Mouse (Mus musculus) embryonic facial prominence, embryonic 12.5 days (tissue): ENCODE measurements around the gene Oaz2. TPM values are rescaled to one million over a fixed set of nuclear protein-coding genes. Genes with fewer than 3 reads are reported as not detected.

Experiments
- ATAC-seq: fragments of 200-750 bp; cut with Nextera tagmentation; 2 replicates; pipeline ENCODE4 v1.8.0; 2017; ENCODE audit not compliant: insufficient number of reproducible peaks, insufficient read depth, low FRiP score, low TSS enrichment
- H3K27ac ChIP-seq: fragments of 300-500 bp; sonication (generic); 2 replicates; pipeline ENCODE4 v1.5.1; 2016; ENCODE audit warnings: mild to moderate bottlenecking
- H3K27me3 ChIP-seq: fragments of 300-500 bp; sonication (generic); 2 replicates; pipeline ENCODE4 v1.6.1; 2016; ENCODE audit warnings: mild to moderate bottlenecking, moderate library complexity
- H3K36me3 ChIP-seq: fragments of 300-500 bp; sonication (generic); 2 replicates; pipeline ENCODE4 v1.6.1; 2016; ENCODE audit warnings: mild to moderate bottlenecking
- H3K4me1 ChIP-seq: fragments of 300-500 bp; sonication (generic); 2 replicates; pipeline ENCODE4 v1.6.1; 2016
- H3K4me2 ChIP-seq: fragments of 300-500 bp; sonication (generic); replicated peaks from 2 replicates; pipeline ENCODE4 v1.6.1; 2016; ENCODE audit warnings: mild to moderate bottlenecking, moderate library complexity
- H3K4me3 ChIP-seq: fragments of 300-500 bp; sonication (generic); 2 replicates; pipeline ENCODE4 v1.5.1; 2016; ENCODE audit warnings: mild to moderate bottlenecking
- H3K9ac ChIP-seq: fragments of 300-500 bp; sonication (generic); 2 replicates; pipeline ENCODE4 v1.6.1; 2016; ENCODE audit warnings: mild to moderate bottlenecking, moderate library complexity
- H3K9me3 ChIP-seq: fragments of 300-500 bp; sonication (generic); 2 replicates; pipeline ENCODE4 v1.6.1; 2016; ENCODE audit warnings: mild to moderate bottlenecking, moderate library complexity
- WGBS: fragments of 180-500 bp; shearing (Covaris S2); methylation state at CpG from one replicate; pipeline ENCODE4 v1.1.7; 2016; 5-methylcytosine and 5-hydroxymethylcytosine counted together
- polyA plus RNA-seq: library from polyadenylated mRNA; unstranded; fragments of >200 nt; fragmentation: Nextera tagmentation; extraction: Ambion mirVana; gene quantifications from 2 replicates; pipeline ENCODE4 v1.2.1, GENCODE M21; 2016

Oaz2 gene
- polyA plus RNA-seq, 1 experiment from 2014 or later = 299 TPM

GRCm38 (mm10) chr9:65654700-65655237, 13.0 kb upstream of the Oaz2 start:
- no peak overlapping the region for H3K27ac ChIP-seq
- no peak overlapping the region for H3K4me2 ChIP-seq
- no peak overlapping the region for H3K4me3 ChIP-seq
- WGBS = 88% methylated on average over 3 of the region's 3 CpGs
- H3K36me3 ChIP-seq = no peaks in the 10 kb centered on the region
- H3K4me1 ChIP-seq = no peaks in the 10 kb centered on the region
- H3K9me3 ChIP-seq = no peaks in the 10 kb centered on the region
- no peak for ATAC-seq
- no peaks in the 10 kb centered on the region for H3K27me3 ChIP-seq
- no peak overlapping the region for H3K9ac ChIP-seq

DNA sequence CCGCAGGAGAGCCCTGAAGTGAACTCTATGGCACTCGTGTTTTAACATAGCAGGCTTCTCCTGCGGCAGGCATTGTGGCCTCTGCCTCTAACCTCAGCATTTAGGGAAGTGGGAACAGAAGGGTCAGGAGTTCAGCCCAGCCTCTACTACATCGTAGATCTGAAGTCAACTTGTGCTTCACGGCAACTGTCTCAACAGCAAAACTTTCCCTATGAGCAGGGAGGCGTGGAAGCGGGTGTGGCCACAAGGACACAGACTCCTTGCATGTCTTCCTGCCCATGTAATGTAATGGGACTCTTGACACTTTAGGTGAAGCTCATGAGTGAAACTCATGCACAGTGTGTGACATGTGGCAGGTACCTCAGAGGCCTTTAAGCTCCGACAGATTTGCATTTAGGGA, 12.3 kb upstream of the Oaz2 start:
- no peak for ATAC-seq
- Histone ChIP-seq H3K4me1 (no peaks in the 10 kb centered on the region), H3K36me3 (no peaks in the 10 kb centered on the region)

DNA sequence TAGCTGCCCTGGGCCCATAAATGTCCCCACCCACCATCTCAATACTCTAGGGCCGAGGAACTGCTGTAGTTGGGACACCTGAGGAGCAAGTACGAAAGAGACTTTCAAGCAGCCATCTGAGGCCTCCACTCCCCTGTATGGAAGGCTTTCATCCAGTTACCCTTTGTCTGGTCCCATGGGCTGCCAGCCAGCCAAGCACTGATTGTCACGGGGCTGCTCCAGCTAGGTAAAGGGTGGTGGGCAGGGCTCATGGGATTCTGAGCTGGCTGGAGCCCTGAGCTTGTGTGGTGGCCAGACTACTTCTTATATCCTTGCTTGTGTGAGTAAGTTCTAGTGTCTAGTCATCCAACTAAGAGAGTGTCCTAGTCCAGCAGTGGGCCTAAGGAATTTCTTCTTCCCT, 10.6 kb upstream of the Oaz2 start:
- no peaks in the 10 kb centered on the region for H3K9me3 ChIP-seq
- no peaks in the 10 kb centered on the region for H3K4me1 ChIP-seq
- H3K27me3 ChIP-seq = no peaks in the 10 kb centered on the region
- WGBS = 80% methylated on average over 3 of the region's 3 CpGs
- H3K4me2 ChIP-seq = no peak overlapping the region
- H3K36me3 ChIP-seq = no peaks in the 10 kb centered on the region
- no peak overlapping the region for H3K4me3 ChIP-seq
- no peak for ATAC-seq
- no peak overlapping the region for H3K9ac ChIP-seq
- H3K27ac ChIP-seq = no peak overlapping the region

More for the DNA sequence above, 12.3 kb upstream of the Oaz2 start:
- Histone ChIP-seq H3K27me3 (no peaks in the 10 kb centered on the region), H3K9ac (no peak overlapping the region), H3K4me3 (no peak overlapping the region), H3K4me2 (no peak overlapping the region), H3K9me3 (no peaks in the 10 kb centered on the region), H3K27ac (no peak overlapping the region)
- 85% methylated on average over 8 of the region's 8 CpGs for WGBS

DNA sequence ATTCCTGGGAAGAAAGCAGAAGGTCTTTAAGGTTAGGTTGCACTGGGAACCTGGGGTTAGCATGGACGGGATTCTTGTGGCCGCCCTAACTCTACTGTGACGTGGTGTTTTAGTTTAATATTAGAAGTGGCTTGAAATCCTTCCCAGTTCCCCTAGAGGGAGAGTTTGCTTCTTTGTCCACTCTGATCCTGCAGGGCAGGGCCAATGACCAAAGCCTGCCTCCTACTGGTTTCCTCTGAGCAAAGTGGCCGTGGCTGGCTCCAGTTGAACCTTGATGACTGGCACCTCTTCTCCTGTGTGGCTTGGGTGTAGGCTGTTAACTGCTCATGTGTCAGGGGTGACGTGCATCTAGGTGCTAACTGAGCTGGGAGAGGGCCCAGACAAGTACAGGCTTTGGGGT, 6.8 kb upstream of the Oaz2 start:
- no peak for ATAC-seq
- Histone ChIP-seq H3K9me3 (no peaks in the 10 kb centered on the region), H3K27ac (no peak overlapping the region), H3K4me2 (no peak overlapping the region), H3K27me3 (no peaks in the 10 kb centered on the region), H3K4me1 (no peaks in the 10 kb centered on the region), H3K9ac (no peak overlapping the region), H3K4me3 (no peak overlapping the region), H3K36me3 (no peaks in the 10 kb centered on the region)
- WGBS = 60% methylated on average over 5 of the region's 5 CpGs

- H3K9me3 ChIP-seq = no peaks in the 10 kb centered on the region
- no peaks in the 10 kb centered on the region for H3K36me3 ChIP-seq
- no peak overlapping the region for H3K9ac ChIP-seq
- H3K4me3 ChIP-seq = no peak overlapping the region
- H3K27me3 ChIP-seq = no peaks in the 10 kb centered on the region
- no peak overlapping the region for H3K27ac ChIP-seq
- 57% methylated on average over 1 of the region's 1 CpGs for WGBS
- ATAC-seq = no peak
- H3K4me2 ChIP-seq = no peak overlapping the region
- H3K4me1 ChIP-seq = no peaks in the 10 kb centered on the region
Observed at GRCm38 (mm10) chr9:65661493-65661892, 6.3 kb upstream of the Oaz2 start.

- WGBS = 3% methylated on average over 3 of the region's 3 CpGs
- H3K9ac ChIP-seq = no peak overlapping the region
- no peak overlapping the region for H3K27ac ChIP-seq
- no peaks in the 10 kb centered on the region for H3K36me3 ChIP-seq
- H3K4me1 ChIP-seq = no peaks in the 10 kb centered on the region
- H3K4me3 ChIP-seq = no peak overlapping the region
- ATAC-seq = no peak
- no peaks in the 10 kb centered on the region for H3K27me3 ChIP-seq
- H3K9me3 ChIP-seq = no peaks in the 10 kb centered on the region
- H3K4me2 ChIP-seq = no peak overlapping the region
Observed at GRCm38 (mm10) chr9:65664163-65664562, 3.6 kb upstream of the Oaz2 start.

- WGBS = 22% methylated on average over 5 of the region's 5 CpGs
- Histone ChIP-seq H3K4me2 (no peak overlapping the region), H3K27me3 (no peaks in the 10 kb centered on the region), H3K9ac (no peak overlapping the region), H3K4me1 (no peaks in the 10 kb centered on the region), H3K4me3 (no peak overlapping the region), H3K9me3 (no peaks in the 10 kb centered on the region), H3K36me3 (no peaks in the 10 kb centered on the region), H3K27ac (no peak overlapping the region)
- 0 out of 2 replicates have a peak, but pooled peaks have one; percentile 47 for ATAC-seq
Observed at GRCm38 (mm10) chr9:65666042-65666441, 1.8 kb upstream of the Oaz2 start.

DNA sequence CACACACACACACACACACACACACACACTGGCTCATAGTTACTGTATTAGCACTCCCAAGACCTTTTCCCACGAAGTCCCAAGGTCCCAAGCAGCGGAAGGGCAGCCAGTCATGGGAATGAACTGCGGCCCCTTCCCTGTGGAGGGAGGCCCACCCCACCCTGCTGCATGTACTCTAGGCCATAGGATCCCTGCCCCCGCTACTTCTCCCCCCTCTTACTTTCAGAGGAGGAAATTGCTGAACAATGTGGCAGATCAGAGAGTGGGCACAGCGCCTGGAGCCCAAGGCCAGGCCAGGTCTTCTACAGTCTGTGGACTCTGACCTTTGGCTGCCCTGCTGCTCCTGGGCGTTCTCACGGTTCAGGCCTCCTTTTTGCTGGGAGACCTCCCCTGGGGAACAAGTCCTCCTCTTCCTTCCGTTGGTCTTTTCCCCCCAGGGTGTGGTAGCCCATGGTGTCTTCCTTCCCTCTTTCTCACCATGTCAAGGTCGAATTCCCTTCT, 3.7 kb downstream of the Oaz2 start:
- no peaks in the 10 kb centered on the region for H3K9me3 ChIP-seq
- no peak overlapping the region for H3K27ac ChIP-seq
- no peak overlapping the region for H3K4me2 ChIP-seq
- no peaks in the 10 kb centered on the region for H3K27me3 ChIP-seq
- ATAC-seq = no peak
- no peak overlapping the region for H3K4me3 ChIP-seq
- 45% methylated on average over 9 of the region's 9 CpGs for WGBS
- H3K9ac ChIP-seq = no peak overlapping the region
- peaks cover 7% of the 10 kb centered on the region; the same call in 1 of the 2 replicates for H3K4me1 ChIP-seq
- H3K36me3 ChIP-seq = no peaks in the 10 kb centered on the region

- Histone ChIP-seq H3K9ac (no peak overlapping the region), H3K36me3 (no peaks in the 10 kb centered on the region), H3K4me2 (no peak overlapping the region), H3K4me1 (peaks cover 15% of the 10 kb centered on the region), H3K27ac (peak overlapping the region; percentile 14), H3K9me3 (no peaks in the 10 kb centered on the region), H3K27me3 (no peaks in the 10 kb centered on the region), H3K4me3 (no peak overlapping the region)
- WGBS = 62% methylated on average over 11 of the region's 11 CpGs
- ATAC-seq = no peak
Observed at GRCm38 (mm10) chr9:65672996-65673395, 5.2 kb downstream of the Oaz2 start.

DNA sequence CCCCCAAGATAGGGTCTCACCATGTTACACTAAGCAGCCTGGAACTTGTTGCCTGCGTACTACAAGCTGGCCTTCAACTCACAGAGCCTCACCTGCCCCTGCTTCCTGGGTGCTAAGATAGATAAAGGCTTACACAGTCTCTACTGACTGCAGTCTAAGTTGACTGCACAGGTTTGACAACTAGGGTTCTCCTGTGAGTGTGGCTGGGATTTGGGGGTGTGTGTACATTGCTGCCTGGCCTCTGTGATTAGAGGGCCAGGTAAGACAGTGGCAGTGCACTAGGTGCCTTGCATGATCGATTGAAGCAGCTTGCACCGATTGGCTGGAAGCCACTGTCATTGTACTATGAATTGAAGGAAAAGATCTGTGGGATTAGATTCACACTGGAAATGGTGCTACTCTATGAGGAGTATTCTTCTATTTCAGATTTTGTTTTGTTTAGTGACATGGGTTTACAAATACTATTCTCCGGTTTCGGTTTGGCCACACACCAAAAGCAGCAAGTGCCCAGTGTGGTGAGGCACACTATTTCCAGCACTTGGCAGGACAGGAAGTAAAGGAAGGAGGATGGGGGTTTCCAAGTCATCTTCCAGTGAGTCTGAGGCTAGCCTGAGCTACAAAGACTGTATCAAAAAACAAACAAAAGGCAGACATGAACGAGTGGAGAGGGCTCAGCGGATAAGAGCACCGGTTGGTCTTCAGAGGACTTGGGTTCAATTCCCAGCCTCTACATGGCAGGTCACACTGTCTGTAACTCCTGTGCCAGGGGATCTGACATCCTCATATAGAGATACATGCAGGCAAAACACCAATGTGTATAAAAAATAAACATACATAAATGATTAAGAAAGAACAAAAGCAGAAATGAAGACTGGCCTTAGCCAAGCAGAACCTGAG, 7.9 kb downstream of the Oaz2 start:
- H3K4me2 ChIP-seq = peak overlapping the region; percentile 44
- peak overlapping the region; percentile 67; the same call in 1 of the 2 replicates for H3K27ac ChIP-seq
- no peaks in the 10 kb centered on the region for H3K9me3 ChIP-seq
- H3K9ac ChIP-seq = peak overlapping the region; percentile 89
- H3K4me3 ChIP-seq = peak overlapping the region; percentile 76
- peaks cover 42% of the 10 kb centered on the region for H3K4me1 ChIP-seq
- WGBS = 57% methylated on average over 8 of the region's 8 CpGs
- no peaks in the 10 kb centered on the region for H3K27me3 ChIP-seq
- no peaks in the 10 kb centered on the region for H3K36me3 ChIP-seq
- ATAC-seq = peak; percentile 37

DNA sequence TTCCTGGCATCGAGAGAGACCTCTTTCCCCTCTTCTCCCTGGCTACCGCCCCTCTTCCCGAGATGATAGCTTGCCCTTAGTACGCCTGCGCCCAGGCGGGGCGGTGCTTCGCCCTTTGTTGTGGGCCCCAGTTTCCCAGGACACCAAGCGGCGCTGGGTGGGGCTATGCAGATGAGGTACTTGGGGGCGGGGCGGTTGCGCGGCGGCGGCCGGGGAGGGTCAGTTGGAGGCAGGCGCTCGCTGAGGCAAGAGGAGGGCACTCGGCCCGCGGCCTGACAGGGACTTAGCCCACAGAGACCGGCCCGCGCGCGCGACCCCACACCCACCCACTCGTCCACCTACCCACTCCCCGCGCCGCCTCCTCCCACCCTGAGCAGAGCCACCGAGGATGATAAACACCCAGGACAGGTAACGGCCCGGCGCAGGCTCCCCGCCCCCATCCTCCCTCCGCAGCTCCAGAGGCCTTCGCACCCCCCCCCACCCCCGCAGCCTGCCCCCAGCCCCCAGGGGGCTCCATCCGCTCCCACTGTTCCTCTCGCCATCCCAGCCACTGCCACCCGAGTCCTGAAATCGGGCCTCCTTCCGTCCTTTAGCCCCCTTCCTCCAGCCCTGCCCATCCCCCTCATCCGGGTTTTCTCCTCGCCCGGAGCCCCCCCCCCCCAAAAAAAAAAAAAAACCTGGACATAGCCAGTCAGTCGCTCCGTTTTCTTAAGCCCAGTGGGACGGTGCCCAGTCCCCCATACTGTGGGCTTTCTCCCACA, 8.7 kb downstream of the Oaz2 start:
- H3K4me1 ChIP-seq = peaks cover 47% of the 10 kb centered on the region
- peak; percentile 94 for ATAC-seq
- no peaks in the 10 kb centered on the region for H3K27me3 ChIP-seq
- peak overlapping the region; percentile 89 for H3K9ac ChIP-seq
- 1% methylated on average over 47 of the region's 51 CpGs for WGBS
- no peaks in the 10 kb centered on the region for H3K36me3 ChIP-seq
- H3K9me3 ChIP-seq = no peaks in the 10 kb centered on the region
- H3K4me2 ChIP-seq = peak overlapping the region; percentile 94
- H3K4me3 ChIP-seq = peak overlapping the region; percentile 76
- peak overlapping the region; percentile 67 for H3K27ac ChIP-seq
